Mouse (Mus musculus): ENCODE measurements at regions not wholly inside any gene's neighbourhood (a gene's known extent, or its start where the extent isn't known, plus 50 kb on each side); places are given as distances from the start of the nearest gene placed in this dataset.

- DNase-seq (ENCODE audit: low read depth, low spot score), result no peak
Measured at GRCm38 (mm10) chrX:166725761-166726503, 140.4 kb upstream of the Egfl6 start.

- no peak for DNase-seq (ENCODE audit: low read depth, low spot score)
Measured at GRCm38 (mm10) chrX:166718075-166718474, 132.6 kb upstream of the Egfl6 start.

- no peak for DNase-seq (ENCODE audit: low read depth, low spot score)
Measured at GRCm38 (mm10) chrX:166709306-166709705, 123.8 kb upstream of the Egfl6 start.

GRCm38 (mm10) chrX:166708106-166708505 lies 122.6 kb upstream of the Egfl6 start:
- no peak for DNase-seq (ENCODE audit: low read depth, low spot score)

GRCm38 (mm10) chrX:166707029-166707428 lies 121.5 kb upstream of the Egfl6 start:
- no peak for DNase-seq (ENCODE audit: low read depth, low spot score)

- DNase-seq (ENCODE audit: low read depth, low spot score), result no peak
Measured at GRCm38 (mm10) chrX:166704311-166704710, 118.8 kb upstream of the Egfl6 start.

- DNase-seq (ENCODE audit: low read depth, low spot score), result no peak
Measured at GRCm38 (mm10) chrX:166694219-166694618, 108.7 kb upstream of the Egfl6 start.

- DNase-seq (ENCODE audit: low read depth, low spot score), result no peak
Measured at GRCm38 (mm10) chrX:166688779-166689178, 103.3 kb upstream of the Egfl6 start.

GRCm38 (mm10) chrX:166673404-166673803 lies 87.9 kb upstream of the Egfl6 start:
- peak; percentile 8 for DNase-seq (ENCODE audit: low read depth, low spot score)

GRCm38 (mm10) chrX:166672617-166673016 lies 87.1 kb upstream of the Egfl6 start:
- DNase-seq (ENCODE audit: low read depth, low spot score), result no peak

GRCm38 (mm10) chrX:166671853-166672252 lies 86.3 kb upstream of the Egfl6 start:
- no peak for DNase-seq (ENCODE audit: low read depth, low spot score)

- DNase-seq (ENCODE audit: low read depth, low spot score), result no peak
Measured at GRCm38 (mm10) chrX:166666304-166666703, 80.8 kb upstream of the Egfl6 start.

- DNase-seq (ENCODE audit: low read depth, low spot score), result peak; percentile 74
Measured at GRCm38 (mm10) chrX:166661808-166662207, 76.3 kb upstream of the Egfl6 start.

GRCm38 (mm10) chrX:166661043-166661718 lies 75.7 kb upstream of the Egfl6 start:
- peak; percentile 52 for DNase-seq (ENCODE audit: low read depth, low spot score)

GRCm38 (mm10) chrX:166660715-166661042 lies 75.2 kb upstream of the Egfl6 start:
- DNase-seq (ENCODE audit: low read depth, low spot score), result no peak

- DNase-seq (ENCODE audit: low read depth, low spot score), result peak; percentile 7
Measured at GRCm38 (mm10) chrX:166652400-166652799, 66.9 kb upstream of the Egfl6 start.

GRCm38 (mm10) chrX:166645713-166646112 lies 60.2 kb upstream of the Egfl6 start:
- no peak for DNase-seq (ENCODE audit: low read depth, low spot score)

- DNase-seq (ENCODE audit: low read depth, low spot score), result no peak
Measured at GRCm38 (mm10) chrX:166641256-166641655, 55.7 kb upstream of the Egfl6 start.

- DNase-seq (ENCODE audit: low read depth, low spot score), result no peak
Measured at GRCm38 (mm10) chrX:166640258-166640657, 54.7 kb upstream of the Egfl6 start.
